Mouse (Mus musculus): ENCODE results near the gene Slc25a1. TPM values are rescaled to one million over a fixed set of nuclear protein-coding genes. Genes with fewer than 3 reads are reported as not detected.
"Not testable (repeated sequence)": the region's sequence is repeated elsewhere in the genome, so short reads cannot be mapped to it uniquely, and the experiment has no call there.

The Slc25a1 gene
- polyA plus RNA-seq (2012), result 5.4 and 5.9 TPM in 2 replicates

DNA sequence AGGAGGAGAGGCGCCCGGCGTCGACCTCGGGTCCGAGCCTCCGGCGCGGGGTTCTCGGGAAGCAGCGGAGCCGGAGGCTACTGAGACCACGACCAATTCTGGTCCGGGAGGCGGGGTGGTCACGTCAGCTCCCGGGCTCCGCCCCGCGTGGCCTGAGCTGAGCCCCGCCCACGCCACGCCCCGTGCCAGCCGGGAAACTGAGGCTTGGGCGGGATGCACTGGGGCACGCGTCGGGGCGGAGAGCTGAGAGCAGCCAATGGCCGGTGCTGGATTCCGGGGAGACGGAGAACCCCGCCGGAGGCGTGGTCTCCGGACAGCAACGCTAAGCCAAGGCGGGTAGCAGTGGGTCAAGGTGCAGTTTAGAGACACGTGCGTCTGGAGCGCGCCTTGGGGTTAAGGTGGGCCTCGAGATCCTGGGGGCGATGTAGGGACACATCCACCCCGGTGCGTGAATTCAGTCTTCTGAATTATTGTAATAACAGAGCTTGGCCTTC is at the start of gene Slc25a1:
TSS of gene Slc25a1 (minus strand) at position 133 of the 494 bp plus-strand sequence.
- H3K9me3 ChIP-seq (ENCODE audit: control insufficient read depth, low read length), result no peaks in the 10 kb centered on the region
- H3K4me3 ChIP-seq (replicated peaks), result peak within 1 kb of the TSS; percentile 86
- TF ChIP-seq GATA1 (IDR thresholded peaks at IDR 0.05; ENCODE audit: low read length) (no peak), TAL1 (IDR thresholded peaks at IDR 0.05; ENCODE audit: low read length) (no peak)
- H3K27me3 ChIP-seq (ENCODE audit: control insufficient read depth), result no peaks in the 10 kb centered on the region
- H3K36me3 ChIP-seq (ENCODE audit: control insufficient read depth), result peaks cover 22% of the 10 kb centered on the region
- H3K4me1 ChIP-seq (ENCODE audit: control insufficient read depth), result peaks cover 61% of the 10 kb centered on the region

DNA sequence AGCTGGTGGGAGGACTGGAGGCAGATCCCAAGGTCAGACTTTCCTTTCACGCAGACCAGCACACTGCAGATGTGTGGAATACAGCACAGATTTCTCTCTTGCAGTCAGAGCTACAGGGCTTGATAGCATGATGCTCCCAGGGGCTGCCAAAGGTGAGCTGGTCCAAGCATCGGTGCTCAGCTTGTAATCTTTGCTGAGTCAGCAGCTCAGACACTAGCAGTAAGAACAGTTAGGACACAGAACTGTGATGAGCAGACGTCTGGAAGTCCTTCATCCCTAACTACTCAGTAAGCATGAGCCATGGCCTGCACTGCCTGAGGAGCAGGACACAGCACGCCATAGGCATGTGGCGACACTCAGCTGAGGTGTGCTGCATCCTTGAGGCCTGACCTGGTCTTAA is 43.8 kb upstream of the Slc25a1 start:
- no peaks in the 10 kb centered on the region for H3K4me1 ChIP-seq (ENCODE audit: control insufficient read depth)

DNA sequence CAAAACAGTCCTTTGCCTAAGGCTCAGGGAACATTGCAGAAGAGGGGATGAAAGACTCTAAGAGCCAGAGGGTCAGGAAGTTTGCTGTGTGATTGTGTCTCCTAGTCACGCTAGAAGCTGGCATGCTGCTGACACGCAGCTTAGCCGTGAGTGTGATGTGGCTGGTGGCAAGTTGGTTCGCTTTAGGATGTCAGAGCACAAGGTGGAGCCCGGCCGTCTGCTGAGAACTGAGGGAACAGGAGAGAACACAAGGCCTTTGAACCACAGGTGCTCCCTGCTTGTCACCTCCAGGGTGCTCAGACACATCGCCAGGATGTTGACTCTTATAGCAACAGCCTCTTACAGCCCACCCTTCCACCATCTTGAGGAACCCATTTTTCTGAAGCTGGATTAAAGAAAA is 34.1 kb upstream of the Slc25a1 start:
- TF ChIP-seq TAL1 (IDR thresholded peaks at IDR 0.05; ENCODE audit: low read length), result no peak
- TF ChIP-seq GATA1 (IDR thresholded peaks at IDR 0.05; ENCODE audit: low read length), result no peak
- Histone ChIP-seq H3K27me3 (ENCODE audit: control insufficient read depth) (no peaks in the 10 kb centered on the region), H3K4me3 (replicated peaks) (no peak overlapping the region), H3K36me3 (ENCODE audit: control insufficient read depth) (no peaks in the 10 kb centered on the region), H3K9me3 (ENCODE audit: control insufficient read depth, low read length) (peaks cover 1% of the 10 kb centered on the region; the same call in 1 of the 2 replicates), H3K4me1 (ENCODE audit: control insufficient read depth) (no peaks in the 10 kb centered on the region)

More for the DNA sequence above, 43.8 kb upstream of the Slc25a1 start:
- H3K4me3 ChIP-seq (replicated peaks), result no peak overlapping the region
- no peaks in the 10 kb centered on the region for H3K9me3 ChIP-seq (ENCODE audit: control insufficient read depth, low read length)
- H3K27me3 ChIP-seq (ENCODE audit: control insufficient read depth), result no peaks in the 10 kb centered on the region
- TF ChIP-seq TAL1 (IDR thresholded peaks at IDR 0.05; ENCODE audit: low read length) (no peak), GATA1 (IDR thresholded peaks at IDR 0.05; ENCODE audit: low read length) (no peak)
- H3K36me3 ChIP-seq (ENCODE audit: control insufficient read depth), result no peaks in the 10 kb centered on the region

DNA sequence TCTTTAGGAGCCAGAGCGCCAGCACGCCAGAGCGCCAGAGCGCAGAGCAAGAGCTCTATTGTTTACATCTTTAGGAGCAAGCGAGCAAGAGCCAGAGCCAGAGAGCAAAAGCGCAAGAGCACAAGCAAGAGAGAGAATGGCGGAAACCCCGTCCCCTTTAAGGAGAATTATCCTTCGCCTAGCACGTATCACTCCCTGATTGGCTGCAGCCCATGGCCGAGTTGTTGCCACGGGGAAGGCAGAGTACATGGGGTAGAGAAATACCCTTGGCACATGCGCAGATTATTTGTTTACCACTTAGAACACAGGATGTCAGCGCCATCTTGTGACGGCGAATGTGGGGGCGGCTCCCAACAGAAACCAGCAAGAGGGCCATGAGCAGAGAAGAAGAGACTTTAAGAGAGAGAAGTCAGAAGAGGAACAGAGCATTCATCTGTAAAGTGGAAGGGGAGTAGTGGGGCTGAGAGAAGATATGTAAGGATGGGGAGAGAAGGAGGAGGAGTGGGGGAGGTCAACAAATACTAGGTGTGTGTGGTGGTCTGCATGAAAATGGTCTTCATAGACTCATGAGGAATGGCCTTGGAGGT is 28.1 kb upstream of the Slc25a1 start:
- not testable (repeated sequence) for H3K9me3 ChIP-seq (ENCODE audit: control insufficient read depth, low read length); H3K36me3 ChIP-seq (ENCODE audit: control insufficient read depth); H3K4me1 ChIP-seq (ENCODE audit: control insufficient read depth); H3K27me3 ChIP-seq (ENCODE audit: control insufficient read depth); H3K4me3 ChIP-seq (replicated peaks)

DNA sequence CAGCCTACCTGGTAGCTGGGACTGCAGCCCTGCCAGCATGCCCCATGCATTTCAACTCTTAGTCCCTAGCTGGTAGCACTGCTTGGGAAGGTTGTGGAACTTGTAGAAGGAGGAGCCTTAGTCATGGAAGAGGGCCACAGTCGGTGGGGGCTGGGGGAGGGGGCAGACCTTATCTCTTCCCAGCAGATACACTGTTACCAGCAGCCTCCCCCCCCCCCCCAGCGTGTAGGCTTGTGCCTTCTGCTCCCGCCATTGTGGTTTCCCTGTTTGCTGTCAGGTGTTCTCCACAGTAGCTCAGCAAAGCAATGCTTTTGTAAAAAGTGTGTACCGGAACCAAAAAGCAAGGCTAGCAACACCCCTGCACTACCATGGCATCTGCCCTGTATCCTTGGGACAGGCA is 23.6 kb upstream of the Slc25a1 start:
- Histone ChIP-seq H3K9me3 (ENCODE audit: control insufficient read depth, low read length) (no peaks in the 10 kb centered on the region; the same call in 1 of the 2 replicates), H3K4me1 (ENCODE audit: control insufficient read depth) (no peaks in the 10 kb centered on the region; the same call in 1 of the 2 replicates), H3K36me3 (ENCODE audit: control insufficient read depth) (no peaks in the 10 kb centered on the region), H3K4me3 (replicated peaks) (no peak overlapping the region), H3K27me3 (ENCODE audit: control insufficient read depth) (no peaks in the 10 kb centered on the region)
- TF ChIP-seq TAL1 (IDR thresholded peaks at IDR 0.05; ENCODE audit: low read length), result no peak

DNA sequence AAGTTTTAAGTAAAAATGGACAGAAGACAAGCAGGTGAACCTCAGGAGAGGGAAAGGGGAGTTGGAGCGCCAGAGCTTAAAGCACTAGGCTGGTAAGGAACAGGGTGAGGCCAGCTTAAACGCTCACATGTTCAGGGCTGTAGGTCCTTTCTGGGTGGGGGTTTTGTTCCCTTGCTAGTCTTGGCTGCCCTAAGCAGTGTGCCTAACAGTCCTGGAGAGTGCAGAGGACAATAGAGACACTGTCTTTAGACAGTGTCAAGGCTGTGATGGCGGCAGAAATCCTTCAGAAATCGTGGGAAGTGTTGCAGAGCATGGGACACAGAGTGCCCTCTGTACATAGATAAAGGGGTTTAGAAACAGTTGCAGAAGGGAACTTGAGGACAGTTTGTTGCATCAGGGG is 22.0 kb upstream of the Slc25a1 start:
- Histone ChIP-seq H3K9me3 (ENCODE audit: control insufficient read depth, low read length) (no peaks in the 10 kb centered on the region), H3K4me3 (replicated peaks) (no peak overlapping the region), H3K27me3 (ENCODE audit: control insufficient read depth) (peaks cover 2% of the 10 kb centered on the region), H3K4me1 (ENCODE audit: control insufficient read depth) (no peaks in the 10 kb centered on the region; the same call in 1 of the 2 replicates), H3K36me3 (ENCODE audit: control insufficient read depth) (no peaks in the 10 kb centered on the region)
- TF ChIP-seq GATA1 (IDR thresholded peaks at IDR 0.05; ENCODE audit: low read length), result no peak
- TF ChIP-seq TAL1 (IDR thresholded peaks at IDR 0.05; ENCODE audit: low read length), result no peak

DNA sequence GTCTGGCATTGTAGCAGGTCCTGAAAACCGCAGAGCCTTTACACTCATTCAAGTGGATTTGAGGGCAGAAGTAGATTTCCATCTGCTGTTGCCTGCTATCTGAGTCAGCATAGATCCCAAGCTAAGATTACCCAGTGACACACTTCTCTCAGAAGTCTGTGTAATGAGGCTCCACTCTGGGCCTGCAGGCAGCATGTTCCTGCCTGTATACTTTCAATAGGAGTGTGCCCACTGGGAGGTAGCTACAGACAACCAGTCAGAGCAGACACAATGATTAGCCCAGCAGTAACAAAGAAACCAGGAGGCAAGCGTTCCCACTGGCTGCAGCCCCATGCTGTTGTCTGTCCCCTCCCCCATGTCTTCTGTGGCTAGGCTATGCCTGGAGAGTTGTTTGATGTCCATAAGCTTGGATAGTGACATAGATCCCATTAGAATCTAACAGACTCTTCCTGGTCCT is 21.4 kb upstream of the Slc25a1 start:
- H3K4me1 ChIP-seq (ENCODE audit: control insufficient read depth), result no peaks in the 10 kb centered on the region; the same call in 1 of the 2 replicates
- TF ChIP-seq GATA1 (IDR thresholded peaks at IDR 0.05; ENCODE audit: low read length), result no peak
- no peak for TF ChIP-seq TAL1 (IDR thresholded peaks at IDR 0.05; ENCODE audit: low read length)
- H3K9me3 ChIP-seq (ENCODE audit: control insufficient read depth, low read length), result no peaks in the 10 kb centered on the region
- no peak overlapping the region for H3K4me3 ChIP-seq (replicated peaks)
- H3K27me3 ChIP-seq (ENCODE audit: control insufficient read depth), result peaks cover 2% of the 10 kb centered on the region
- no peaks in the 10 kb centered on the region for H3K36me3 ChIP-seq (ENCODE audit: control insufficient read depth)

DNA sequence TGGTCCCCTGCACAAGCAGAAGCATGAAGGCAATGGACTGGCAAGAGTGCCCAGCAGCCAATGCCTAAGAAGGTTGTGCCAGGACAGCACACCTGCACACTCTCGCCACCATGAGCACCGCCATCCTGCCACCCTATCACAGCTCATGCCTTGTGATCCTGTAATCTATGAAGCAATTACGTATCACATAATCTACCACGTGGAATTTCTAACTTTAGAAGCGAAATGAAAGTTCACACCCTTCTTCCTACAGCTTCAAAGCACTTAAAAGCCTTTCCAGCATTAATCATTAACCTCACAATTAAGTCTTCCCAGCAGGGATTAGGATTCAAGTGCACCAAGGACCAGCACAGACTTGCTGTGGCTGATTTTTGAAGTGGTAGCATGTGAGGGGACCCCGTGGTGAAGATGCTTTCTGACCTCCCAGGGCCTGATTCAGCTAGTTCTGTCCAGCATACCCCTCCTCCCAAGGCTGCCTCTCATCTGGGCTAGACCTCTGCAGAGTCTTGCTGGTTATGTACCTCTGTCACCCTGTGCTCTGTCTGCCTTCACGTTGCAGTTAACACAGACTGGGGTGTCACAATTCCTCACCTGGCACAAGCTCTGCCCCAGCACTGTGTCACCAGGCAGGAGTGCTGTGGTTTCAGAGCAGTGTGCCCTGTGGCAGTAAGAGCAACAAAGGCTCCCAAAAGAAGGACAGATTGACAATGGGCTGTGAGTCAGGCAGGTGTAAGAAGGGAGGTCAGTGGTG is 17.2 kb upstream of the Slc25a1 start:
- TF ChIP-seq GATA1 (IDR thresholded peaks at IDR 0.05; ENCODE audit: low read length), result no peak
- no peaks in the 10 kb centered on the region for H3K36me3 ChIP-seq (ENCODE audit: control insufficient read depth)
- peaks cover 2% of the 10 kb centered on the region for H3K27me3 ChIP-seq (ENCODE audit: control insufficient read depth)
- H3K9me3 ChIP-seq (ENCODE audit: control insufficient read depth, low read length), result no peaks in the 10 kb centered on the region
- no peak overlapping the region for H3K4me3 ChIP-seq (replicated peaks)
- no peaks in the 10 kb centered on the region for H3K4me1 ChIP-seq (ENCODE audit: control insufficient read depth)

DNA sequence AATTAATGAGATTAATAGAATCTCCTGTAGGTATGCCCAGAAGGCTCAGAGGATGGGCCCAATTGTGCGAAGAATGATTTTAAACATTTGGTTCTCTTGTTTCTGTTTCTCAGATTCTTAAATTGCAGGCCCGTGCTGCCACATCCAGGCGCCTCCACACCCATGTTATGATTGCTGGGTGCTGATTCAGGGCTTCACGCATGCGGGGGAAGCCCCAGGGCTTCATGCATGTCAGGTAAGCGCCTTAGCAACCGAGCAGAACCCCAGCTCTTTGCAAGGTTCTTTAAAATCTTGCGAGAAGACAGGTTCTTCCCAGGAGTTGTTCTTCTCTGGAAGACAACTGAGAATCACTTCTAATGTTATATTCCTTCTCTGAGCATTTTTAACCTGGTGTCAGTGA is 15.4 kb upstream of the Slc25a1 start:
- Histone ChIP-seq H3K4me1 (ENCODE audit: control insufficient read depth) (peaks cover 16% of the 10 kb centered on the region), H3K4me3 (replicated peaks) (no peak overlapping the region), H3K36me3 (ENCODE audit: control insufficient read depth) (no peaks in the 10 kb centered on the region), H3K27me3 (ENCODE audit: control insufficient read depth) (peaks cover 2% of the 10 kb centered on the region), H3K9me3 (ENCODE audit: control insufficient read depth, low read length) (no peaks in the 10 kb centered on the region)
- TF ChIP-seq GATA1 (IDR thresholded peaks at IDR 0.05; ENCODE audit: low read length) (no peak), TAL1 (IDR thresholded peaks at IDR 0.05; ENCODE audit: low read length) (no peak)

Data from erythroblast, embryonic 14.5 days (primary cell).